Mouse (Mus musculus): ENCODE data around the gene Doc2b.

DNA sequence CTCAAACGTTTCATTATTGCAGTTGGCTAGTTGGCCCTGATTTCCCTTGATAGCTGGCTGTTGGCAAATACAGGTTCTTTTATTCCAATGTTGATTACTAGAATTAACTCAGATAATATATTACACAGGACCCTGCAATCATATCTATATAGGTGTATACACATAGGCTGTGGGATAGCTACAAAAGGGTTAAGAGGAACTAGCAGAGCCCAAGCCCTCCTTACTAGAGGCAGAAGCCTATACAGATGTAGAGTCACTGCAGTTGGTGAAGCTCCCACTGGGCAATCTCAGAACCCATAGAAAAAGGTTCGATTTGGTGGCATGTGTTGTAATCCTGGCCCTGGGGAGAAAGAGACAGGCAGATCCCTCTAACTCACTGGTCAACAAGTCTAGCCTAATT, 68.7 kb downstream of the Doc2b start:
- TF ChIP-seq POLR2A (IDR thresholded peaks at IDR 0.05; ENCODE audit: control insufficient read depth, extremely low read depth, insufficient read depth, low read length, poor library complexity) (no peak), CTCF (IDR thresholded peaks at IDR 0.05; ENCODE audit: borderline replicate concordance, control insufficient read depth, extremely low read depth, insufficient read depth, low read length, poor library complexity) (no peak)

Data from thymus, adult 2 months (tissue).